Mouse (Mus musculus) spleen, postnatal 36 days (tissue): Measurements from ENCODE around the gene Car9.

Experiments used
- DNase-seq, 2 experiments: peaks; one replicate each; pipeline ENCODE4 v3.0.0; 2022; ENCODE audit warnings: low spot score in 2 of 2, mixed read lengths in 1 of 2

Car9 gene

DNA sequence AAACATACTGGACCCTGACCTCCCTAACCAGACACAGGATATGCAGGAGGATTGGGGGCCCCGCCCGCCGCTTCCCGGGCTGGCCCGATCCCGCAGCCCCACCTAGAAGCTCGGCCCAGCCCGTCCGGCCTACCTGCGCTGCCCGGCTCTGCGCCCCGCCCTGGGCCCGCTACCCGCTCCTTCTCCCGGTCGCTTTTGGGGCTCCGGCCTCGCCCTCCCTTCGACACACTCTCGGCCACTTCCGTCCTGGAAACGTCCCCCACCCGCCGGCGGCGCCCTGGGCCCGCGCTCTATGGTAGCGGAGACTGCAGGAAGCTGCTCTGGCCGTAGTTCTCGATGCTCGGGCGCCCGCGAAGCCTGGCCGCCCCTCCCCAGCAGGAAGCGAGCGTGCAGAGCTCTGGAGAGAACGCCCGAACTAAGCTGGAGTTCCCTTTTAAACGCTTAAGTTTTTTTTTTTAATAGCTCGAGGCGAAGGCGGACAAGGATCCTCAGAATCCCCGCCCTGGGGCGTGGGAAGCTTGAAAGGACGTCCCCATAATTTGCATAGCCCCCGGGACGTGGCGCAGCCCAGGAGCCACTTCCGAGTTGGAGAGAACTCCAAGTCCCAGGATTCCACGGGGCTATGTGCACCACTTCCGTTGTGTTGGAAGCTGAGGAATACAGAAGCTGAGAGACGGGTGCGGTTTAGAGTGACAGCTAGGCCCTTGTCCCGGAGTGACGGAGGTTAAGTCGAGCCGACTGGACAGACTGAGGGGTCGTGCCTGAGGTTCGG, 55.4 kb downstream of the Car9 start, which contains the start of the genes Creb3 and Tln1:
Creb3 (plus strand) TSS at position 336 of the 772 bp plus-strand sequence.
Tln1 (minus strand) TSS at position 695 of the 772 bp plus-strand sequence.
- peak; percentile 95 to 97 for DNase-seq

DNA sequence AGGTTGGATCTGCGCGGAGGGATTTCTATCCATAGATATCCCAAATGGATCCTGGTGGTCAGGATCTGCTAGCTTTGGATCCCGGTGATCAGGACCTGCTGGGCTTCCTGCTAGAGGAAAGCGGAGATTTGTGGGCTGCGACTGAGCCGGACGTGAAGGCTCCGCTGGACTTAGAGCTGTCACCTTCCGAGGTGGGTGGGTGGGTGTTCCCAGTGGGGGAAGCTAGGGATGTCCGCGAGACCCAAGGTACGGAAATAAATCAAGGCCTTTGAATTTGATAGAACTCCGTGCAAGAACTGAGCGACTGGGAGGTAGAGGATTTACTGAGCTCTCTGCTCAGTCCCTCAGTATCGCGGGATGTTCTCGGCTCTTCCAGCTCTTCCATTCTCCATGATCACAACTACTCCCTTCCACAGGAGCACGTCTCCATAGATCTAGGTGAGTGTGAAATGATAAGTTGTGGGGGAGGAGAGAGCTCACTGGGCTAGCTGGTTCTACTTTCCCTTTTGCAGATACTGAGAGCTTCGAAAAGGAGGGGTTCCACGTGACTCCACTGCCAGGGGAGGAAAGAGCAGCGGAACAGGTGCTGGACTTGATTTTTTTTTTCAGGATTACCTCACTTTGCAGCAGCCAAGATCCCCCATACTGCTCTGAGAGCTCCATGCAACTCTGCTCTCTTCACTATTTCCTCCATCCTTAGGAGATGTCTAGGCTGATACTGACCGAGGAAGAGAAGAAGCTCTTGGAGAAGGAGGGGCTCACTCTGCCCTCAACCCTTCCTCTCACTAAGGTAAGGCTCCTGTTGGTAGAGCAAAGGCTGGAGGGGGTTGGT, 56.2 kb downstream of the Car9 start:
- DNase-seq = no peak
